Mouse (Mus musculus) midbrain, embryonic 12.5 days (tissue): ENCODE measurements around the gene Pcid2. TPM values are rescaled to one million over a fixed set of nuclear protein-coding genes. Genes with fewer than 3 reads are reported as not detected.
"Not testable (repeated sequence)": the region's sequence is repeated elsewhere in the genome, so short reads cannot be mapped to it uniquely, and the experiment has no call there.

Experiments
- ATAC-seq: fragments of 200-750 bp; cut with Nextera tagmentation; 2 replicates; pipeline ENCODE4 v1.8.0; 2017; ENCODE audit warnings: low read depth, moderate TSS enrichment, moderate library complexity; ENCODE audit not compliant: low FRiP score
- H3K27ac ChIP-seq: fragments of 300-500 bp; sonication (generic); replicated peaks from 2 replicates; pipeline ENCODE4 v1.5.1; 2016; ENCODE audit warnings: mild to moderate bottlenecking
- H3K27me3 ChIP-seq: fragments of 300-500 bp; sonication (generic); 2 replicates; pipeline ENCODE4 v1.6.1; 2016; ENCODE audit warnings: mild to moderate bottlenecking
- H3K36me3 ChIP-seq: fragments of 300-500 bp; sonication (generic); 2 replicates; pipeline ENCODE4 v1.6.1; 2016
- H3K4me1 ChIP-seq: fragments of 300-500 bp; sonication (generic); 2 replicates; pipeline ENCODE4 v1.6.1; 2016
- H3K4me2 ChIP-seq: fragments of 300-500 bp; sonication (generic); replicated peaks from 2 replicates; pipeline ENCODE4 v1.6.1; 2016; ENCODE audit warnings: mild to moderate bottlenecking, moderate library complexity
- H3K4me3 ChIP-seq: fragments of 300-500 bp; sonication (generic); 2 replicates; pipeline ENCODE4 v1.5.1; 2016; ENCODE audit warnings: mild to moderate bottlenecking
- H3K9ac ChIP-seq: fragments of 300-500 bp; sonication (generic); replicated peaks from 2 replicates; pipeline ENCODE4 v1.6.1; 2016; ENCODE audit warnings: mild to moderate bottlenecking, moderate library complexity
- H3K9me3 ChIP-seq: fragments of 300-500 bp; sonication (generic); 2 replicates; pipeline ENCODE4 v1.6.1; 2016; ENCODE audit warnings: mild to moderate bottlenecking
- WGBS: fragments of 180-500 bp; shearing (Covaris S2); methylation state at CpG from one replicate; pipeline ENCODE4 v1.1.7; 2016; 5-methylcytosine and 5-hydroxymethylcytosine counted together
- polyA plus RNA-seq: library from polyadenylated mRNA; unstranded; fragments of >200 nt; fragmentation: Nextera tagmentation; extraction: Ambion mirVana; gene quantifications from 2 replicates; pipeline ENCODE4 v1.2.1, GENCODE M21; 2016

The Pcid2 gene
- polyA plus RNA-seq, 1 experiment from 2014 or later, result 62.3 TPM

DNA sequence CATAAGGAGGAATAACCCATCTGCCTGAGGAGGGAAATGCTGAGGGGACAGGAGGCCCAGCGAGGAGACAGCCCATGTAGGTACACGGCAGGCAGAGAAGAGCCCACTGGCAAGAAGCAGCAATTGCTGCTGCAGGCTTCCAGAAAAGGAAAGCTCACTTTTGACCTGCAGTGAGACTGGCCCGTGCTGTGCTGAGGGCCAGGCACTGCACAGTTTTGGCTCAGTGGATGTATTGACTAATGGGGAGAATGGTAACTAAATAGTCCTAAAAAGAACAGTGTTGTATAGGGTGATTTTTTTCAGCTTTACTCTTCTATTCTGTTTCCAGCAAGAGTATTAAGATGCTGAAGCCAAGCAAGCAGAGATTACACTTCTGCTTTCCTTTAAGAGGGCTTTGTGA lies 13.3 kb upstream of the Pcid2 start:
- Histone ChIP-seq H3K4me1 (no peaks in the 10 kb centered on the region), H3K4me2 (no peak overlapping the region), H3K36me3 (peaks cover 20% of the 10 kb centered on the region), H3K9me3 (no peaks in the 10 kb centered on the region), H3K9ac (no peak overlapping the region), H3K27me3 (no peaks in the 10 kb centered on the region), H3K27ac (no peak overlapping the region), H3K4me3 (no peak overlapping the region)
- no peak for ATAC-seq
- WGBS, result 87% methylated on average over 3 of the region's 3 CpGs

GRCm38 (mm10) chr8:13117096-13117495 lies 11.8 kb upstream of the Pcid2 start:
- no peaks in the 10 kb centered on the region for H3K9me3 ChIP-seq
- H3K36me3 ChIP-seq, result peaks cover 17% of the 10 kb centered on the region
- H3K4me2 ChIP-seq, result no peak overlapping the region
- no peak overlapping the region for H3K27ac ChIP-seq
- no peaks in the 10 kb centered on the region for H3K27me3 ChIP-seq
- no peak overlapping the region for H3K9ac ChIP-seq
- no peaks in the 10 kb centered on the region for H3K4me1 ChIP-seq
- WGBS, result 96% methylated on average over 2 of the region's 2 CpGs
- no peak for ATAC-seq
- H3K4me3 ChIP-seq, result no peak overlapping the region

- Histone ChIP-seq H3K9me3 (no peaks in the 10 kb centered on the region), H3K27ac (no peak overlapping the region), H3K4me2 (no peak overlapping the region), H3K36me3 (0 out of 2 replicates have a peak, but pooled peaks cover 8% of the 10 kb centered on the region), H3K4me1 (0 out of 2 replicates have a peak, but pooled peaks cover 1% of the 10 kb centered on the region), H3K9ac (no peak overlapping the region), H3K4me3 (no peak overlapping the region), H3K27me3 (no peaks in the 10 kb centered on the region)
- ATAC-seq, result no peak
- WGBS, result 92% methylated on average over 4 of the region's 4 CpGs
These were observed 8.0 kb upstream of the Pcid2 start for GRCm38 (mm10) chr8:13113232-13113631.

DNA sequence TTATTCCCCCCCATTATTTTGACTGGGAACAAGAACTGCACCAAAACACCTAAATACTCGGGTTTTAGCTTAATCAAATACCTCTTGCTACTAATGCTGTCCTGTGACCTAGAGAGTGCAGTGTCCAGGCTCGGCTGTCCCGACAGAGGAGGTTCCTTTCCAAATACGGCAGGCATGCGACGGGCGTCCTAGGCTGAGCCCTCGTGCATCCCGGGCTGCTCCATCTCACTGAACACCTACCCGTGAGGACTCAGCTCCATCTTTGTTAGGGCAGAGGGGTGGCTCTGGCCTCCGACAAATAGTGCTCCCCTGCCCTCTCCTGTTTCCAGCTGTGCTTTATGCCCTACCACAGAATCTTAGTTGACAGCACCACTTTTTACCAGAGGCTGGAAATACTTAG lies 6.7 kb upstream of the Pcid2 start:
- no peak overlapping the region for H3K9ac ChIP-seq
- ATAC-seq, result no peak
- H3K36me3 ChIP-seq, result 0 out of 2 replicates have a peak, but pooled peaks cover 8% of the 10 kb centered on the region
- H3K4me1 ChIP-seq, result peaks cover 4% of the 10 kb centered on the region; the same call in 1 of the 2 replicates
- no peaks in the 10 kb centered on the region for H3K27me3 ChIP-seq
- WGBS, result 91% methylated on average over 11 of the region's 11 CpGs
- no peak overlapping the region for H3K27ac ChIP-seq
- no peaks in the 10 kb centered on the region for H3K9me3 ChIP-seq
- no peak overlapping the region for H3K4me2 ChIP-seq
- H3K4me3 ChIP-seq, result no peak overlapping the region

GRCm38 (mm10) chr8:13109416-13109960 lies 4.2 kb upstream of the Pcid2 start:
- H3K4me3 ChIP-seq, result no peak overlapping the region
- H3K9me3 ChIP-seq, result no peaks in the 10 kb centered on the region
- 93% methylated on average over 1 of the region's 1 CpGs for WGBS
- no peaks in the 10 kb centered on the region for H3K27me3 ChIP-seq
- H3K9ac ChIP-seq, result no peak overlapping the region
- no peak overlapping the region for H3K27ac ChIP-seq
- ATAC-seq, result no peak
- H3K36me3 ChIP-seq, result 0 out of 2 replicates have a peak, but pooled peaks cover 8% of the 10 kb centered on the region
- H3K4me1 ChIP-seq, result peaks cover 15% of the 10 kb centered on the region
- H3K4me2 ChIP-seq, result no peak overlapping the region

- H3K36me3 ChIP-seq, result 0 out of 2 replicates have a peak, but pooled peaks cover 7% of the 10 kb centered on the region
- H3K9ac ChIP-seq, result no peak overlapping the region
- no peaks in the 10 kb centered on the region for H3K27me3 ChIP-seq
- WGBS, result 93% methylated on average over 8 of the region's 8 CpGs
- H3K4me3 ChIP-seq, result no peak overlapping the region
- H3K27ac ChIP-seq, result no peak overlapping the region
- H3K4me1 ChIP-seq, result peaks cover 18% of the 10 kb centered on the region
- ATAC-seq, result no peak
- no peak overlapping the region for H3K4me2 ChIP-seq
- H3K9me3 ChIP-seq, result no peaks in the 10 kb centered on the region
These were observed 3.7 kb upstream of the Pcid2 start for GRCm38 (mm10) chr8:13108967-13109366.

DNA sequence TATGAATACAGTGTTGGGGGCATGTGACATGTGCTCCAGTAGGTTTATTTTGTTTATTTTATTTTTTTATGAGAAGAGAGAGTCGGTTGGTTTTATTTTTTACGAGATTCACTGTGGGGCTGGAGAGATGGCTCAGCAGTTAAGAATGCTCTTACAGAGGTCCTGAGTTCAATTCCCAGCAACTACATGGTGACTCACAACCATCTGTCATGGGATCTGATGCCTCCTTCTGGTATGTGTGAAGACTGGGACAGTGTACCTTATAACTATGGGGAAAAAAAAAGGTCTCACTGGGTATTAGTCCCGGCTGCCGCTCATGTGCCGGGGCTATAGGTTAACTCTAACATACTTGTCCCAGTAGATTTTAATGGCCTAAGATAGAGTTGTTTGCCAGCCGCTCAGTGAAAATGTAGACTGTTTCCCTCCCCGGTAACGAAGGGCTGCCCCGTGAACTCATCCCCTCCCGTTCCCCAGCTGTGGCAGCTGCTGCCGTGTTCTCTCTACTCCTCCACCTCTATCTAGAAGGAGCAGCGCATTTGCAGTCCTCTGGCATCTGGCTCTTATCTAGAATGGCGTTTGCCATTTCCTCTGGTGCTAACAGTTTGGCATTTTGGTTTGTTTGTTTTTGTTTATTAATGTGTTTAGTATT lies 2.9 kb upstream of the Pcid2 start:
- Histone ChIP-seq H3K27ac (no peak overlapping the region), H3K4me3 (no peak overlapping the region), H3K4me1 (peaks cover 23% of the 10 kb centered on the region), H3K36me3 (no peaks in the 10 kb centered on the region), H3K4me2 (no peak overlapping the region), H3K9me3 (no peaks in the 10 kb centered on the region), H3K27me3 (no peaks in the 10 kb centered on the region), H3K9ac (no peak overlapping the region)
- WGBS, result 91% methylated on average over 13 of the region's 13 CpGs
- ATAC-seq, result no peak

GRCm38 (mm10) chr8:13105908-13106551 lies 771 bp upstream of the Pcid2 start:
- ATAC-seq, result peak; percentile 75
- H3K27ac ChIP-seq, result peak overlapping the region; percentile 91
- peak overlapping the region; percentile 97 for H3K9ac ChIP-seq
- no peaks in the 10 kb centered on the region for H3K36me3 ChIP-seq
- under 1% methylated on average over 61 of the region's 63 CpGs for WGBS
- H3K4me3 ChIP-seq, result peak overlapping the region; percentile 95
- no peaks in the 10 kb centered on the region for H3K9me3 ChIP-seq
- no peaks in the 10 kb centered on the region for H3K27me3 ChIP-seq
- H3K4me2 ChIP-seq, result peak overlapping the region; percentile 99
- H3K4me1 ChIP-seq, result peaks cover 23% of the 10 kb centered on the region

- Histone ChIP-seq H3K4me2 (peak overlapping the region; percentile 99), H3K27ac (peak overlapping the region; percentile 91), H3K9ac (peak overlapping the region; percentile 97), H3K4me1 (peaks cover 23% of the 10 kb centered on the region), H3K36me3 (peaks cover 3% of the 10 kb centered on the region; the same call in 1 of the 2 replicates), H3K27me3 (no peaks in the 10 kb centered on the region), H3K4me3 (peak overlapping the region; percentile 95), H3K9me3 (no peaks in the 10 kb centered on the region)
- WGBS, result under 1% methylated on average over 45 of the region's 45 CpGs
- ATAC-seq, result peak; percentile 59
These were observed 570 bp downstream of the Pcid2 start for GRCm38 (mm10) chr8:13104691-13105086.

DNA sequence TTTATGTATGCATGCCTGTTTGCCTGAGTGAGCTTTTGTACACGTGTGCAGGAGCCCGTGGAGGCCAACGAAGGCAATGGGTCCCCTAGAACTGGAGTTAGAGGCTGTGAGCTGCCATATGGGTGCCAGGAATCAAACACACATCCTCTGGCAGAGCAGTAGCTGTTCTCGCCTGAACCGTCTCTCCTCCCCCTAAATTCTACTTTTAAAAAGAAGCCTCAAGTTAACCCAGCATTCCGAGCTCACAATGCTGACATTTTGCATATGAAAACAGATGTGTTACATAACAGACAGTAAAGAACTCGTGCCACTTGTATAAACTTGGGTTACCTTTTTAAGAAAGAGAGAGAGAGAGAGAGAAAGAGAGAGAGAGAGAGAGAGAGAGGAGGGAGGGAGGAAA lies 27.7 kb downstream of the Pcid2 start:
- Histone ChIP-seq H3K36me3 (peaks cover 100% of the 10 kb centered on the region), H3K4me2 (no peak overlapping the region), H3K27me3 (no peaks in the 10 kb centered on the region), H3K9ac (no peak overlapping the region), H3K27ac (no peak overlapping the region), H3K9me3 (no peaks in the 10 kb centered on the region), H3K4me3 (no peak overlapping the region), H3K4me1 (no peaks in the 10 kb centered on the region)
- 94% methylated on average over 7 of the region's 7 CpGs for WGBS
- ATAC-seq, result no peak

DNA sequence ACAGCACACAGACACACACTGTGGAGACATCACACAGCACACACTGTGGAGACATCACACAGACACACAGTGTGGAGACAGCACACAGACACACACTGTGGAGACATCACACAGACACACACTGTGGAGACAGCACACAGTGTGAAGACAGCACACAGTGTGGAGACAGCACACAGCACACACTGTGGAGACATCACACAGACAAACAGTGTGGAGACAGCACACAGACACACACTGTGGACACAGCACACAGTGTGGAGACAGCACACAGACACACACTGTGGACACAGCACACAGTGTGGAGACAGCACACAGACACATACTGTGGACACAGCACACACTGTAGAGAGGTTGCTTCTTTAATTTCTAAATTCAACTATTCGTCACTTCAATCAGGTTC lies 29.7 kb downstream of the Pcid2 start:
- not testable (repeated sequence) for H3K9ac ChIP-seq, H3K4me2 ChIP-seq, H3K4me1 ChIP-seq, H3K9me3 ChIP-seq, H3K27ac ChIP-seq, H3K4me3 ChIP-seq, H3K27me3 ChIP-seq, ATAC-seq
- H3K36me3 ChIP-seq, result peaks cover 81% of the 10 kb centered on the region
- WGBS, result 95% methylated on average over 1 of the region's 1 CpGs

GRCm38 (mm10) chr8:13075044-13075443 lies 30.2 kb downstream of the Pcid2 start:
- no peak overlapping the region for H3K4me3 ChIP-seq
- WGBS, result 92% methylated on average over 8 of the region's 8 CpGs
- no peak for ATAC-seq
- H3K4me2 ChIP-seq, result no peak overlapping the region
- H3K9ac ChIP-seq, result no peak overlapping the region
- H3K27me3 ChIP-seq, result no peaks in the 10 kb centered on the region
- peaks cover 76% of the 10 kb centered on the region for H3K36me3 ChIP-seq
- no peaks in the 10 kb centered on the region for H3K4me1 ChIP-seq
- no peak overlapping the region for H3K27ac ChIP-seq
- no peaks in the 10 kb centered on the region for H3K9me3 ChIP-seq
